Mouse (Mus musculus) midbrain, embryonic 11.5 days (tissue): ENCODE results near the gene Atp13a3. TPM values are rescaled to one million over a fixed set of nuclear protein-coding genes. Genes with fewer than 3 reads are reported as not detected.

Experiments used
- ATAC-seq: fragments of 200-750 bp; cut with Nextera tagmentation; 2 replicates; pipeline ENCODE4 v1.8.0; 2017; ENCODE audit warnings: moderate TSS enrichment, moderate library complexity; ENCODE audit not compliant: low FRiP score
- DNase-seq: peaks from one replicate; pipeline ENCODE4 v3.0.0; 2015; ENCODE audit warnings: low spot score; ENCODE audit errors: missing footprints
- H3K27ac ChIP-seq: fragments of 300-500 bp; sonication (generic); 2 replicates; pipeline ENCODE4 v1.5.1; 2014; ENCODE audit warnings: low read depth, low read length
- H3K27me3 ChIP-seq: fragments of 300-500 bp; sonication (generic); 2 replicates; pipeline ENCODE4 v1.6.1; 2014; ENCODE audit warnings: mild to moderate bottlenecking, low read length, moderate library complexity, mixed read lengths; ENCODE audit not compliant: control insufficient read depth, insufficient read depth
- H3K36me3 ChIP-seq: fragments of 300-500 bp; sonication (generic); 2 replicates; pipeline ENCODE4 v1.6.1; 2014; ENCODE audit warnings: mild to moderate bottlenecking, low read length, moderate library complexity, mixed read lengths; ENCODE audit not compliant: control insufficient read depth, insufficient read depth
- H3K4me1 ChIP-seq: fragments of 300-500 bp; sonication (generic); 2 replicates; pipeline ENCODE4 v1.6.1; 2014; ENCODE audit warnings: low read length; ENCODE audit not compliant: control insufficient read depth, insufficient read depth
- H3K4me2 ChIP-seq: fragments of 300-500 bp; sonication (generic); 2 replicates; pipeline ENCODE4 v1.6.1; 2014; ENCODE audit warnings: mild to moderate bottlenecking, moderate library complexity
- H3K4me3 ChIP-seq: fragments of 300-500 bp; sonication (generic); 2 replicates; pipeline ENCODE4 v1.5.1; 2014; ENCODE audit warnings: low read depth, low read length
- H3K9ac ChIP-seq: fragments of 300-500 bp; sonication (generic); 2 replicates; pipeline ENCODE4 v1.6.1; 2014; ENCODE audit warnings: low read length
- H3K9me3 ChIP-seq: fragments of 300-500 bp; sonication (generic); 2 replicates; pipeline ENCODE4 v1.6.1; 2016; ENCODE audit warnings: low read length; ENCODE audit not compliant: control insufficient read depth
- WGBS: fragments of 180-500 bp; shearing (Covaris S2); extraction: QIAGEN DNeasy Blood & Tissue Kit; methylation state at CpG from one replicate; pipeline ENCODE4 v1.1.7; 2014; 5-methylcytosine and 5-hydroxymethylcytosine counted together
- polyA plus RNA-seq: library from polyadenylated mRNA; unstranded; fragments of >200 nt; fragmentation: Nextera tagmentation; extraction: Ambion mirVana; gene quantifications from 2 replicates; pipeline ENCODE4 v1.2.1, GENCODE M21; 2014

The Atp13a3 gene
- polyA plus RNA-seq, 1 experiment from 2014 or later, result 11.0 TPM

DNA sequence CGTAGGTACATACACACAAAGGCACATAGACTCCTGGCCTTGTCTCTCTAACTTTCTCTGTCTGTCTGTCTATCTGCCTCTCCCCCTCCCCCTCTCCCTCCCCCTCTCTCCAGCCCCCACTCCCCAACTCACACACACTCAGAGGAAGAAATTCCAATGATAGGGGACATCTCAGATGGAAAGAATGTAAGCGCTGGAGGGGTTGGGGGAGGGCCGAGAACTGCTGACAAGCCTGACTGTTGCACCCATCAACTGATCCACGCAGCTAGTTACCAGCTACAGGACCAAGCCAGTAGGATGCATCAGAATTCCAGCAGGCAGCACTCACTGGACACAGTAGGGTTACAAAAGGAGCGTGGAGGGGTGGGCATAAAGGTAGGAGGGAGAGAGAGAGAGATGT lies 34.1 kb upstream of the Atp13a3 start:
- 82% methylated on average over 5 of the region's 5 CpGs for WGBS
- Histone ChIP-seq H3K9me3 (no peaks in the 10 kb centered on the region), H3K27ac (no peak overlapping the region), H3K9ac (no peak overlapping the region), H3K4me3 (no peak overlapping the region), H3K4me1 (no peaks in the 10 kb centered on the region), H3K27me3 (no peaks in the 10 kb centered on the region), H3K36me3 (no peaks in the 10 kb centered on the region), H3K4me2 (no peak overlapping the region)
- DNase-seq, result no peak
- no peak for ATAC-seq

DNA sequence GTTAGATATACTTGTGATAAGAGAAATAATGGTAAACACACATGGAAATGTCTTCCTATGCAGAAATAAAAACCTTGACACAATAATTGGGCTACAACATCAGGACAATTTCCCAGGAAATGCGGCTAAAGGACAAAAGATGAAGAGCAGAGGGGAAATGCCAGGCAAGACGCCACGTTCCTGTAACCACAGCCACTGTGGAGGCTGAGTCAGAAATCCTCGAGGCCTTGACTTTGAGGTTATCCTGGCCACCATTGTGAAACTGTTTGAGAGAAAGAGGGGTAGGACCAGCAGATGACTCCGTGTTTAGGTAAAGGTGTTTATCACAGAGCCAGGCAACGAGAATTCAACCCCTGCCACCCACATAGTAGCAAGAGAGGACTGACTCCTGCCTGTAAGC lies 33.6 kb upstream of the Atp13a3 start:
- no peak overlapping the region for H3K9ac ChIP-seq
- WGBS, result 78% methylated on average over 6 of the region's 6 CpGs
- no peak for ATAC-seq

DNA sequence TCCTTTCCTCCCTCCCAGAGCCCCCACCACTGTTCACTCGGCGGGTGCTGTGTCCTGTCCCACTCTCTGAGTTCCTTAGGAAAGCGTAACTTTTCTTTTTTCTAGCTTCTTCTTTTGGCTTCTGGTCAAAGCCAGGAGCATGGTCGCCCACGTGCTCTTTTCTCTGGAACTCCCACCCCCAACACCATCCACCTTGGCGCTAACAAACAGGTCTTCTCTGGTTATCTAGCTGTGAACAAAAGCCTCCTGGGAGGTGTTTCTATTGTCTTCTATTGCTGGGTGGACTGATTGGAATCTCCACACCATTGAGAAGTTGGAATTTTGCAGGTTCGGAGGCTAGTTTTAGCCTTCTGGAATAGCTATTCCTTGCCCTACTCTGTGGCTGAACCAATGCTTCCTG lies 30.5 kb upstream of the Atp13a3 start:
- H3K36me3 ChIP-seq, result no peaks in the 10 kb centered on the region
- H3K4me2 ChIP-seq, result no peak overlapping the region
- H3K4me1 ChIP-seq, result no peaks in the 10 kb centered on the region
- H3K9ac ChIP-seq, result no peak overlapping the region
- H3K27ac ChIP-seq, result no peak overlapping the region
- no peak for ATAC-seq
- no peaks in the 10 kb centered on the region for H3K27me3 ChIP-seq
- no peak overlapping the region for H3K4me3 ChIP-seq
- no peaks in the 10 kb centered on the region for H3K9me3 ChIP-seq
- no peak for DNase-seq
- 77% methylated on average over 7 of the region's 7 CpGs for WGBS

More for the DNA sequence above, 33.6 kb upstream of the Atp13a3 start:
- no peaks in the 10 kb centered on the region for H3K4me1 ChIP-seq
- no peaks in the 10 kb centered on the region for H3K27me3 ChIP-seq
- no peak overlapping the region for H3K27ac ChIP-seq
- H3K36me3 ChIP-seq, result no peaks in the 10 kb centered on the region
- H3K4me3 ChIP-seq, result no peak overlapping the region
- no peak for DNase-seq
- no peaks in the 10 kb centered on the region for H3K9me3 ChIP-seq
- H3K4me2 ChIP-seq, result no peak overlapping the region

DNA sequence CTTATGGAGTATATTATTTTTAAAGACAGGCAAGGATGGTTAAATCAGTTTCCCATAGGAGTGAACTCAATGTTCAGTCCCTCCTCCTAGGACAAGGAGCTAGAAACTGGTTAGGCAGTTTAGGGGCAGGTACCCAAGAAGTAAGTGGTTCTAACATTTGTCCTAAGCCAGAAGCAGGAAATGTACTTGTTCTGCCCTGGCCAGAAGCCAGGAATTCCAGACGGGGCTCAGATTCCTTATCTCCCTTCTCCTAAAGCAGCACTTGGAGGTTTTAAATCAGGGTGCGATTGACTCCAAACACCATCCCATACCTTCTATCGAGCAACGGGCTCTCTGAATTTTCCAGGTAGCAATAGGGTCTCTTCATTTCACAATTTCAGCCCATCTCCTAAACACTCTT lies 29.6 kb upstream of the Atp13a3 start:
- no peaks in the 10 kb centered on the region for H3K27me3 ChIP-seq
- H3K36me3 ChIP-seq, result no peaks in the 10 kb centered on the region
- ATAC-seq (no peak), DNase-seq (no peak)
- H3K27ac ChIP-seq, result no peak overlapping the region
- no peak overlapping the region for H3K9ac ChIP-seq
- no peak overlapping the region for H3K4me3 ChIP-seq
- no peak overlapping the region for H3K4me2 ChIP-seq
- WGBS, result 90% methylated on average over 4 of the region's 4 CpGs
- no peaks in the 10 kb centered on the region for H3K9me3 ChIP-seq
- H3K4me1 ChIP-seq, result no peaks in the 10 kb centered on the region

DNA sequence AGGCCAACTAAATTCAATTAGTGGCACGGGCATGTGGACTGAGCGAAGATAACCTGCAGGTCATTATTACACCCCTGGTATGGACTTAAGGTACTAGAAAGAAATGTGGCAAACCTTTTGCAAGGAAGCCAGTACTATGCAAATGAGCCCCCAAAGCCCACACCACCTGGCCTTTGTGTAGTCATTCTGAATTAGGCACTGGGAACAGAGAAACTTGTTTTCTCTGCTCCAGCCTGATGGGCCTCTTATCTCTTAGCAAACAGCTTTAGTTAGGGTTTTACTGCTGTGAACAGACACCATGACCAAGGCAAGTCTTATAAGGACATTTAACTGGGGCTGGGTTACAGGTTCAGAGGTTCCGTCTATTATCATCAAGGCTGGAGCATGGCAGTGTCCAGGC lies 27.4 kb upstream of the Atp13a3 start:
- WGBS, result 87% methylated on average over 3 of the region's 3 CpGs
- Histone ChIP-seq H3K27me3 (no peaks in the 10 kb centered on the region), H3K4me1 (no peaks in the 10 kb centered on the region), H3K4me2 (no peak overlapping the region), H3K27ac (no peak overlapping the region), H3K9ac (no peak overlapping the region), H3K9me3 (no peaks in the 10 kb centered on the region), H3K4me3 (no peak overlapping the region), H3K36me3 (no peaks in the 10 kb centered on the region)
- DNase-seq (no peak), ATAC-seq (no peak)

DNA sequence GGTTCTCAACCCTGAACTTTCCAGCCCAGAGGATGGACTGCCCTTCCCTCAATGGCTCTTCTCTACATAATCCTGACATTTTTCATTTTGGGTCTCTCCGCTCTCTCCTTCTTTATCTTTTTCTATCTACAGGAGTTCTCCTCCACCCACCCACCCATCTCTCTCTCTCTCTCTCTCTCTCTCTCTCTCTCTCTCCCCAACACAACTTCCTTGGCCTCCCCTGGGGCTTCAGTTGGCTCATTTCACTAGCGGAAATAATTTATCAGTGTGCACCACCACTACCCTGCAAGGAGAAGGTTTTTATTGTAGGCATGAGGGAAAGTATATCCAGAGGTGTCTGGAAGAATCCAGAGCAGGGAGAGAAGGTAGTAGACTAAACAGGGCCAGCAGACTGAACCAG lies 26.3 kb upstream of the Atp13a3 start:
- no peaks in the 10 kb centered on the region for H3K4me1 ChIP-seq
- no peak for ATAC-seq
- DNase-seq, result no peak
- no peak overlapping the region for H3K9ac ChIP-seq
- 93% methylated on average over 2 of the region's 2 CpGs for WGBS
- H3K27me3 ChIP-seq, result no peaks in the 10 kb centered on the region
- no peaks in the 10 kb centered on the region for H3K36me3 ChIP-seq
- H3K9me3 ChIP-seq, result no peaks in the 10 kb centered on the region
- no peak overlapping the region for H3K4me3 ChIP-seq
- H3K27ac ChIP-seq, result no peak overlapping the region
- H3K4me2 ChIP-seq, result no peak overlapping the region

DNA sequence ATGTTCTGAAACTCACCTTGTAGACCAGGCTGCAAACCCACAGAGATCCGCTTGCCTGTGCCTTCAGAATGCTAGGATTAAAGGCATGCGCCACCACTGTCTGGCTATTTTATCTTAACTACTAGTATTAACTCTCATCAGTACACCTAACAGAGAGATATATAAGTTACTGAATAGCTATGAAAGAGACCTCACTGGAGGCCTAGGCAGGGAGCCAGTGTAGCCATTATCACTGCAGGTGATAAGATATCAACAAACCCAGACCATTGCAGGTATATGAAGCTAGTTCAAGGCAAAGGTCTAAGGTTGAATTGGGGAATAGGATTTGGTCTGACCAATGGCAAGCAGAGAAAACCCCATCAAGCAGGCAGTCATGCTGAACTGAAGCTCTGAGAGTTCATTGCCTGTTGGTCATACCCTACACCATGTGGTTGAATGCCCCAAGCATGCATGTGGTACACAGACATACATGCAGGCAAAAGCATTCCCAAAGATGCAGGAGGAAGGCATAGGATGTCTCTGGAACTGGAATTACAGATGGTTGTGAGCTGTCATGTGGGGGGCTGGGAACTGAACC lies 24.8 kb upstream of the Atp13a3 start:
- 97% methylated on average over 2 of the region's 2 CpGs for WGBS
- DNase-seq, result no peak
- ATAC-seq, result no peak
- no peaks in the 10 kb centered on the region for H3K4me1 ChIP-seq
- no peak overlapping the region for H3K27ac ChIP-seq
- H3K27me3 ChIP-seq, result no peaks in the 10 kb centered on the region
- H3K36me3 ChIP-seq, result no peaks in the 10 kb centered on the region
- no peak overlapping the region for H3K4me3 ChIP-seq
- no peak overlapping the region for H3K4me2 ChIP-seq
- H3K9ac ChIP-seq, result no peak overlapping the region
- H3K9me3 ChIP-seq, result no peaks in the 10 kb centered on the region

DNA sequence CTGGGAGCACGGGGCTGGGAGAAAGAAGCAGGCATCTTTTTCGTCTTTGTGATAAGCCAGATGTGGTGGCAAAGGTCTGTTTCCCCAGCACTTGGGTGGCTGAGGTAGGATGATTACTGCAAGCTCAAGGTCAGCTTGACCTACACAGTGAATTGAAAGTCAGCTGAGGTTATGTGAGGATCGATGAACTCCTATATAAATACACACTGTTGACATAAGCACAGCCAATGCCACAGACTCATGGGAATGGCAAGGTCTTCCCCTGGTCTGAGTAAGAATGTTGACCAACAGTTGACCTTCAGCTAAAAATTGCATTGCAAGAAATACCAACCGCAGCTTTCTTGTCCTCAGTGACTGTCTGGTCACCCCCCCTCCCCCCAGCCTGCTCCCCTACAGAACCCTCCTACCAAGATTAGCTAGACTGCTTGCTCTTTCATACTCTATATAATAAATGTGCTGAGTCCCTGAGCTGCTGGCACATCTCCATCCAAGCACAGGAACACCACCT lies 23.0 kb upstream of the Atp13a3 start:
- no peak for ATAC-seq
- Histone ChIP-seq H3K9ac (no peak overlapping the region), H3K4me1 (no peaks in the 10 kb centered on the region), H3K36me3 (no peaks in the 10 kb centered on the region), H3K9me3 (no peaks in the 10 kb centered on the region), H3K27ac (no peak overlapping the region), H3K4me3 (no peak overlapping the region), H3K4me2 (no peak overlapping the region), H3K27me3 (no peaks in the 10 kb centered on the region)
- WGBS, result 84% methylated on average over 4 of the region's 4 CpGs
- no peak for DNase-seq

DNA sequence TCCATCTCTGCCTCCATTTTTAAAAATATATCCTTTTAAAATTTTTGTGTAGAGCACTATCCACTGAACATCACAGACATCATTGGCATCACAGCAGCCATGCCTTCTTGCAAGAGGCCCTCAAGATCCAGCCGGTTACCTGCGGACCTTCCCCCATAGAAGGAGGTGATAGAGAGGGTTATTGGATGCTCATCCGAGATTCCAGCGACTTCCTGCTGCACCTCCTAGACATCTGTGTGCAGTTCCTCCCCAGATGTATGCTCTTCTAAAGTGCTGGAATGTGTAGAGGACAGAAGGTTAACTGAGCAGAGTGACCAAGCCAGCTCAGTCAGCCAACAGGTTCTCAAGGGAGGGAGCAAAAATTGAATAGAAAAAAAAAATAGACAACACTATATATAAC lies 21.7 kb upstream of the Atp13a3 start:
- no peak for DNase-seq
- H3K9me3 ChIP-seq, result no peaks in the 10 kb centered on the region

More for the DNA sequence above, 21.7 kb upstream of the Atp13a3 start:
- WGBS, result 92% methylated on average over 4 of the region's 4 CpGs
- H3K9ac ChIP-seq, result no peak overlapping the region
- no peaks in the 10 kb centered on the region for H3K27me3 ChIP-seq
- H3K4me2 ChIP-seq, result no peak overlapping the region
- H3K36me3 ChIP-seq, result no peaks in the 10 kb centered on the region
- no peak overlapping the region for H3K4me3 ChIP-seq
- no peak overlapping the region for H3K27ac ChIP-seq
- no peak for ATAC-seq
- no peaks in the 10 kb centered on the region for H3K4me1 ChIP-seq
